Mouse (Mus musculus) central nervous system, embryonic 14 days (tissue): ENCODE results near the gene Bclaf3. TPM values are rescaled to one million over a fixed set of nuclear protein-coding genes. Genes with fewer than 3 reads are reported as not detected.

ENCODE experiments used
- polyA plus RNA-seq: library from polyadenylated mRNA; depleted of rRNA; stranded (reverse); fragments of >200 nt; gene quantifications from 2 replicates; pipeline ENCODE4 v1.2.3, GENCODE M21; 2012; rRNA removed

Gene Bclaf3
- polyA plus RNA-seq: 24.9 and 28.4 TPM in 2 replicates

GRCm38 (mm10) chrX:159526388-159526787, at the start of gene Bclaf3:
Gene Bclaf3 (plus strand): TSS chrX:159526688.

GRCm38 (mm10) chrX:159626907-159627587, 100.6 kb downstream of the Bclaf3 start, which contains the start of gene Sh3kbp1:
Gene Sh3kbp1 (plus strand): TSS chrX:159627272.

Other genes starting within 250 kb of the Bclaf3 start
- 95.4 and 127 TPM in 2 replicates for gene Eif1ax, start 154.5 kb upstream of the Bclaf3 start, polyA plus RNA-seq
- 9.5 and 11.1 TPM in 2 replicates for gene Map7d2, start 112.1 kb upstream of the Bclaf3 start, polyA plus RNA-seq
- gene Sh3kbp1, start 100.6 kb downstream of the Bclaf3 start, polyA plus RNA-seq: 27.5 and 28.2 TPM in 2 replicates